Mouse (Mus musculus): Measurements from ENCODE around the gene St5. TPM values are rescaled to one million over a fixed set of nuclear protein-coding genes. Genes with fewer than 3 reads are reported as not detected.

Gene St5
- total RNA-seq, 2 experiments from 2014 or later = 39.1 to 55.7 TPM

- DNase-seq = no peak
Observed at GRCm38 (mm10) chr7:109637391-109637790, 66.0 kb downstream of the St5 start.

GRCm38 (mm10) chr7:109636086-109636792 lies 67.2 kb downstream of the St5 start:
- no peak for DNase-seq

DNA sequence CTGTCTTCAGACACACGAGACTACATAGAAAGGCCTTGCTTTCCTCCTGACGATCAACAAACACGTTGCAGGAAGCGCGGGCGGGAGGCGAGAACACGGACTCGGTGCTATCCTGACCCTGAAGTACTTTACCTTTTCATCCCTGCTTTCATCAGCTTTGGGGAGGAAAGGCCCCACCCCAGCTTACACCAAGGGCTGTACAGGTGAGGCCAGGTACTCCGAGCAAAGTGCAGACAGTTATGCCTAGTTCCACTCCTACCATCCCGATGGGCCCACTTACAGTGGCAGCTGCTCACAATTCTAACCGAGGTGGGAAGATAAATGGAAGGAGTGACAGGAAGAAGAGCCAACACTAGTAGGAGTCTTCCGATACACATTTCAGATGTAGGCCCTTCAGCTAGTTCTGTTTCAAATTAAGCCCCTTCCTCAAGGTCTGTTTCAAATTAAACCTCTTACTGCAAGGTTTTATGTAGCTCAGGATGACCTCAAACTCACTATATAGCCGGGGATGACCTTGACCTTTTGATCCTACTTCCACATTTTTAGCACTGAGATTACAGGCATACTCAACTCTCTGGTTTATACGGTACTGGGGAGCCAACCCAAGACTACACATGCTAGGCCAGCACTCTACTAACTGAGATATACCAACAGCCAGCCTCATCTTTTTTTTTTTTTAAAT lies 69.9 kb downstream of the St5 start:
- no peak for DNase-seq

DNA sequence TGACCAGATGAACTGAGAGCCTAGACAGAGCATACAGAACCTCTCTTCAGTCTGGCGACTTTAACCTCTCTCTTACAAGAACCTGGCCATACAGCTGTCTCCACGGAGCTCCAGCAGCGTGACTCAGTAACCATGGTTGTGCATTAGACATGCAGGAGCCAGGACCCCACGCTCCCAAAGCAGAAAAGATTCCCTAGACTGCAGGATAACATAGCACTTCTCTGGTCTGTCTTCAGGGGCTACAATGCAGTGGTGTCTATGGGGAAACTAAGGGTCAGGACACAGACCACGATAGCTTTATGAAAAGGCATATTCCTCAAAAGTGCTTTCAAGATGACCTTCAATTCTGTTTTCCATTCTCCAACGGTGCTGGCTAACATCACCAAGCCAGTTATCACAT lies 72.1 kb downstream of the St5 start:
- no peak for DNase-seq

DNA sequence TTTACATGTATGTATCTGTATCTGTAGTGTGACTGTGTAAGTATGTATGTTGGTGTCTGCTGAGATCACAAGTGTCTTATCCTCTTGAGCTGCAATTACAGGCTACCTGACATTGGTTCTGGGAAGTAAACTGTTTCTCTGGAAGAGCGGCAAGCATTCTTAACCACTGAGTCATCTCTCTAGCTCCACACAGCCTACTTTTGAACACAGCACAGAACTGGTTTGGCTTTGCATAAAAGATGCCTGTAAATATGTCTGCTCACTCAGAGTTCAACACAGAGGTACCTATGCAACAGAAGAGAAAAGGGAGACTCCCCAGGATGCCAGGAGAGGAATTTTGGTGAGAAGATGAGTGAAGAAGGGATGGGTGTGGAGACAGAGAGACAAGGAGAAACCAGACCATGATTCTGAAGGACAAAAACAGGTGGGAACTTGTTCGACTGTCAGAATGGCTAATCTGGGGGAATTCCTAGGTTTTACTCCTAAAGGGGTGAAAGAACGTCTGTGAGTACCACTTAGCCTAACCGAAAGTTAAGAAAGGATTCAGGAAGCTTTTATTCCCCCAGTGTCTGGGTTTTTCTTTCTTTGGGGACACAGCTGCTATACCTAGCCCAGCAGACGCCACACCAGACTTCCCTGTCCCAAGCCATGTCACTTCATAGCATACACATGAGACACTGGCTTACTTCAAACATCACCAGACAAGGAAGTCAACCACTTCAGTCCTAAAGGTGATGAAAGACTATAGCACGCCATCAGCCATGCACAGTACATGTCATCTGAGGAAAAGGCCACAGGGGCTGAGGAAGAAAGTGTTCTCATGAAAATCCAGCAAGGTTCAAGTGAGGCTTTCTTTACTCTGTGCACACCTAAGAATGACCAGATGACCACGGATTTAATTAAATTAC lies 73.3 kb downstream of the St5 start:
- DNase-seq = no peak

GRCm38 (mm10) chr7:109628935-109629609 lies 74.3 kb downstream of the St5 start:
- DNase-seq = no peak

DNA sequence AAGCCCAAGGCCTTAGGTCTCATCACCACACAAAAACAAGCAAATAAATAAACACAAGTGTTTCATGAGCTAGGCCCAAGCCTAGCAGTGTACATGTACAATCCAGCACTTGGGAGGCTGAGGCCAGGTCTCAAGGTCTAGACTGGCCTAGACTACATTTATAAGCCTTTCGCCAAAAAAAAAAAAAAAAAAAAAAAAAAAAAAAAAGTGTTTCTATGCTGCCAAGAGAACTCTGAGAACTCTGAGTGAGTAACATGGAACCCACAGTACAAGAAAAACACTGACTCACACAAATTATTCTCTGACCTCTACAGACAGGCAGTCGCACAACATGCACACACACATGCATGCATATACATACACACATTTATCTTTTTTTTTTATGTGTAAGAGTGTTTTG lies 75.6 kb downstream of the St5 start:
- DNase-seq = no peak

- no peak for DNase-seq
Observed at GRCm38 (mm10) chr7:109622234-109622838, 81.1 kb downstream of the St5 start.

DNA sequence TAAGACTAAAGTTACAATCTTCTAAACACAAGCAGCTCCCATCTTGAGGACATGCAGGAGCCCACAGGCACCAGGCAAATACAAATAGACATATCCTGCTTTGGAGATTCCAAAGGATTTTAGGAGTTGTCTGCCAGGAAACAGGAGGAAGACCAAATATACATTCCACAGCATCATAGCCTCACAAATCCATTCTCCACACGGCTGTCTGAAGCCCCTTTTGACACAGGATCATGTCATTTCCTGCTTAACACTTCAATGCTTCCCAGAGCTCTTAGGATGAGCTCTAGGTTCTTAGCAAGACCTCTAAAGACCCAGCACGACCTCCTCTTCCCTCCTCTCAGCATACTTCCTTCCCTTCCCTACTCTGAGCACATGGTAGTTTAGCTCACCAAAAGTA lies 82.4 kb downstream of the St5 start:
- DNase-seq = no peak

GRCm38 (mm10) chr7:109620288-109620687 lies 83.1 kb downstream of the St5 start:
- DNase-seq = no peak

GRCm38 (mm10) chr7:109618721-109619120 lies 84.7 kb downstream of the St5 start:
- DNase-seq = peak; percentile 53 to 56

GRCm38 (mm10) chr7:109617838-109618237 lies 85.6 kb downstream of the St5 start:
- DNase-seq = no peak

DNA sequence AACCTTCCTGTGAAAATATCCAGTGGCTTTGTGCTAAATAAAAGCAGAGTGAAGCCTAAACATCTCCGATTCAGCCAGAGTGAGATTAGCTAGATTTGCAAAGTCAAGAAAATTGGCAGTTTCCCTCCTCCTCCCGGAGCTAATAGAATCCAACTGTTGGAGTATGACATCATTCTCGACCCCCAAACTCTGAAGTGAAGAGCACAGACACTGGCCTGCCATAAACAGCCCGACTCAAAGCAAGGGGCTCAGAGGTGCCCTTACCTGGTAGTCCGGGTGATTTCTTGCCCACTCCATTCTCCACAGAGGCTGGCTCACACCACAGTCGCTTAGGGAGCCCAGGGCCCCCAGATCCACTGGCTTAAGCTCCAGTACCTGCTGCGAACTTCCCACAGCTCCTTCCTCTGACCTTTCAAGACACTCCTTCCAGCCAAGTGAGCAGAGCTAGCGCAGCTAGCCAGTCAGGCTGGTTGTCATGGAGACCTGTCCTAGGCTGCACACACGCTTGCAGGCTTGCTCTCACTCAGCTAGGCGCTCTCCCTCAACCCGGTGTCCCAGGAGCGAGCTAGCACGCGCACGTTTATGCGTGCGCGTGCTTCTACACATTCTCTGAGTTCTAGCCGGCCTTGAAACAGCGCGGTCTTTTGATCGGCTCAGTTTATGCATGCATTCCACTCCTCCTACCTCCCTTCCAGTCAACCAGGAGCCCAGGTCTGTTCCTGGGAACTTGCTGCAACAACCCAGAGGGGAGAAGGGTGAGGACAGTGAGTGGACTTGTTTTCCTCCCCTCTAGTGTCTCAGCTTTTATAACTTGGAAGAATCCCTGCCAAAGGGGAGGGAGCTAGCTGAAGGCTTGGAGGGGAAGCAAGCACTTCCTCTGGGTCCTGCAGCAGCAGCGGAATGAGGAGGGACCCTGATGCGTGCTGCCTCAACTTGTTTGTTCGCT lies 87.1 kb downstream of the St5 start:
- DNase-seq = peak; percentile 62 to 73

DNA sequence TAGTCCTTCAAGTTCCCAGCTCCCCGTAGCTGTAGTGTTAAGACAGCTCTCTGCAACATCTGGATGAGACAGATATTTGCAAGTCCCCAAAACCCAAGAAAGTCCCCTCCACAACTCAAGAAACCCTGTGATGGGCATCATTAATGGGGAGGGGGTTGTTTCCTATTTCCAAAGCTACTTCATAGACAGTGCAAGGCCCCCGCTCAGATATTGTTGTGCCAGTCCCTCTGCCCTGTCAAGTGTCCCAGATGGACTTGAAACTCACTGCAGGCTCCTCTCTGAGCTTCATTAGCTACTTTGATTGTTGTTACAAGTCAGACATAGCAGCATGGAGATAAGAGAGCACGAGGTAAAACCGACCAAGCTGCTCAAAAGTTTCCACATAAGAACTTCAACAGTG lies 87.8 kb downstream of the St5 start:
- no peak for DNase-seq

DNA sequence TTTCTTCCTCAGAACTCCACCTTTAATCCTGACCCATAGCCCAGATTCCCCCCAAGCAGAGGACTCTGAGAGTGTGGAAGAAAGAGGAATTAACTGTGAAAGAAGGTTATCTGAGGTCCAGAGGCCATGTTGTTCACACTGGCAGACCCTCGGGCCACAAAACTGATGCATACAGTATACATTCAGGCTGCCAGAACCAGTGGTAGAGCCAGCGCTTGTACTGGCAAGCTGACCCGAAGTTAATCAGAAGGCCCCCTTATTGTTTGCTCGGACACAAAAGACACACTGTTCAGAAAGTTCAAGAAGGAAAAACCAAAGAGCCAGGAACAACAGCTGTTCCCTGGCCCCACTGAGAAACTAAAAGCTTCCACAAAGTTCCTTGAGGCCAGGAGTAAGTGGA lies 88.5 kb downstream of the St5 start:
- DNase-seq = no peak

- DNase-seq = no peak
Observed at GRCm38 (mm10) chr7:109613531-109614021, 89.8 kb downstream of the St5 start.

- DNase-seq = no peak
Observed at GRCm38 (mm10) chr7:109613051-109613450, 90.4 kb downstream of the St5 start.

DNA sequence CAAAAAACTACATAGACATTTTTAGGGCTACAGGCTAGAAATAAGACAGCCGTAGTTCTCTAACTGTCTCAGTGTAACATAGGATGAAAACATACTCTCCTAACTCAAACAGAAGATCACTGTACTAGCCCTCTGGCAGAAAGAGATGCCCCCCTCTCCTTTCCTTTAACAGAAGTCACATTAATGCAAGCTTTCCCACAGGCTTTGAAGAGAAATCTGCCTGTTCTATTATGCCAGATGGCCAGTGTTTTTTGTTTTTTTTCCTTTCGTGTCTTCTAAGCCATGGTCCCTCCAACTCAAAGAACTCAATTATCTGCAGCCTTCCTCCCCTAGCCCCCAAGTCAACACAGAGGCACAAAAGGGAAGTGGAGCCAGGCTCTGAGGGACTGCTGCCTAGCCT lies 90.9 kb downstream of the St5 start:
- no peak for DNase-seq

DNA sequence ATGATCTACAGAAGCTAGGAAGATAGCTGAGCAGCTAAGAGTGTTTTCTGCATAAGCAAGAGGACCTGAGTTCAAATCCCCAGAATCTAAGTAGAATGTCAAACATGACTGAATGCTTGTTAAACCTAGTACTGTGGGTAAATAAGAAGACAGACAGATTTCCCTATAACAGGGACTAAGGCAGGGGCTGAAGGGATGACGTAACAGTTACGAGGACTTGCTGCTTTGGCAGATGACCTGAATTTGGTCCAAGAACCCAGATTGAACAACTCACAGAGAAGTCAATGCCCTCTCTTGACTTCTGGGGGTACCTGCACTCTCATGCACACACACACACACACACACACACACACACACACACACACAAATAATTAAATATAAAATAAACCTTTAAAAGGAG lies 93.1 kb downstream of the St5 start:
- DNase-seq = no peak

- no peak for DNase-seq
Observed at GRCm38 (mm10) chr7:109609565-109610345, 93.7 kb downstream of the St5 start.
